Mouse (Mus musculus) testis, adult 2 months (tissue): ENCODE data around the gene 5031439G07Rik.

Experiments
- CTCF ChIP-seq: fragments of 200-500 bp; IDR thresholded peaks from 2 replicates; pipeline ENCODE4 v1.5.1; 2012; ENCODE audit warnings: low read depth, mild to moderate bottlenecking, inconsistent platforms, low read length, moderate library complexity; ENCODE audit not compliant: control insufficient read depth, insufficient read depth, insufficient replicate concordance
- POLR2A ChIP-seq: fragments of 200-500 bp; IDR thresholded peaks from 2 replicates; pipeline ENCODE4 v1.6.1; 2012; ENCODE audit warnings: low read depth, mild to moderate bottlenecking, inconsistent platforms, low read length, moderate library complexity; ENCODE audit not compliant: control insufficient read depth

GRCm38 (mm10) chr15:84924781-84925315, 63.5 kb downstream of the 5031439G07Rik start:
- TF ChIP-seq POLR2A (no peak), CTCF (no peak)
